Comparison of ENCODE assay signal across 23 mouse cellular contexts in the genomic region with DNA sequence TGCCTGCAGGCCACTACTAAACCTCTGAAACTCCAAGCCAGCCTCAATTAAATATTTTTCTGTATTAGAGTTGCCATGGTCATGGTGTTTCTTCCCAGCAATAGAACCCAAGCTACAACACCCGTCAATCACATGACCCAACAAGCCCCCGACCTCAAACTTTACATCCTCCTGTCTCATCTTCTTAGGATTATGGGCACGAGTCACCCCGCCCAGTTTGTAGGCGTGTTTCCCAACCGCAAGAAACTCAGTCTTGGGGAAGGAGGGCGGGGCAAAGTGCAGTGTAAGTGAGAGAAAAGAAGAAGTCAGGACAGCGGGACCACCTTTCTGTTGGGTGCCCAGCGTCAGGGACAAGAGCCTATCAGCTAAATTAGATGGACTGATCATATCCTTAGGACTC. TPM values are rescaled to one million over a fixed set of nuclear protein-coding genes. Genes with fewer than 3 reads are reported as not detected.
DNase-seq lines count a peak whose midpoint lies in the region; ATAC-seq lines count a peak whose summit lies in the region.
"Had no signal": no experiment of that assay in that cellular context is flagged by ENCODE, and none has a peak within 500 bp of the region (broad histone marks: within the 10 kb centered on the region; RNA-seq: fewer than 3 reads in every experiment).

No protein-coding gene starts in this region.

- H3K27ac ChIP-seq in intestine, embryonic 16.5 days (ENCODE audit: low read length): no peak overlapping the region
- H3K27ac ChIP-seq: forebrain, embryonic 10.5 days; gastrocnemius, adult 2 months; heart, embryonic 15.5 days; midbrain, embryonic 10.5 days; neural tube, embryonic 12.5 days had no signal

- no peak overlapping the region for H3K4me3 ChIP-seq in intestine, embryonic 16.5 days (ENCODE audit: low read length)
- H3K4me3 ChIP-seq: forebrain, embryonic 10.5 days; gastrocnemius, adult 2 months; heart, embryonic 15.5 days; layer of hippocampus, adult 2 months; midbrain, embryonic 10.5 days; neural tube, embryonic 12.5 days had no signal

- H3K36me3 ChIP-seq in intestine, embryonic 16.5 days (ENCODE audit: control insufficient read depth, insufficient read depth, low read length): peaks cover 15% of the 10 kb centered on the region

- no peak overlapping the region for H3K4me2 ChIP-seq in intestine, embryonic 16.5 days (ENCODE audit: low read depth, low read length)
- H3K4me2 ChIP-seq: heart, embryonic 15.5 days; neural tube, embryonic 12.5 days had no signal

- DNase-seq in thymus, postnatal 0 days (ENCODE audit: low spot score): peak; percentile 69
- no peak for DNase-seq in thymus, adult 18-20 months
- DNase-seq in c-Kit-positive CD71-negative TER-119-negative erythroid progenitor cells, embryonic 14.5 days (ENCODE audit: low read depth): peak; percentile 54
- DNase-seq in thymus, postnatal 4 days: peak; percentile 52
- DNase-seq in right cerebral cortex, postnatal 36 days (ENCODE audit: low spot score in 2 of 2): no peak
- no peak for DNase-seq in cerebellum, postnatal 14 days
- DNase-seq: adrenal gland, adult 8-10 months; cerebellum, adult 11 months; cerebellum, postnatal 25 days; gastrocnemius, adult 2 months; heart, adult 18-20 months; kidney, adult 11 months; layer of hippocampus, postnatal 36 days; lung, adult 18-20 months; right cerebral cortex, adult 18-20 months had no signal

- no peaks in the 10 kb centered on the region for H3K27me3 ChIP-seq in intestine, embryonic 16.5 days (replicated peaks; ENCODE audit: control insufficient read depth, insufficient read depth, low read length)
- H3K27me3 ChIP-seq: heart, embryonic 15.5 days; neural tube, embryonic 12.5 days had no signal

- no peaks in the 10 kb centered on the region for H3K9me3 ChIP-seq in intestine, embryonic 16.5 days (ENCODE audit: control insufficient read depth, low read length)
- H3K9me3 ChIP-seq: forebrain, embryonic 10.5 days; heart, embryonic 15.5 days; midbrain, embryonic 10.5 days; neural tube, embryonic 12.5 days had no signal

- peak; percentile 72; the same call in 1 of the 2 replicates for ATAC-seq in megakaryocyte-erythroid progenitor cell, adult 5-6 weeks (replicated peaks; ENCODE audit: low FRiP score, low TSS enrichment, poor library complexity, severe bottlenecking)
- ATAC-seq in intestine, embryonic 16.5 days: no peak
- ATAC-seq: hindbrain, embryonic 16.5 days had no signal

- H3K9ac ChIP-seq in intestine, embryonic 16.5 days (ENCODE audit: low read depth, low read length): no peak overlapping the region
- H3K9ac ChIP-seq: heart, embryonic 15.5 days; neural tube, embryonic 12.5 days had no signal

- 67% methylated on average over 9 of the region's 9 CpGs for WGBS in intestine, embryonic 16.5 days

- peaks cover 8% of the 10 kb centered on the region; the same call in 1 of the 2 replicates for H3K4me1 ChIP-seq in intestine, embryonic 16.5 days (ENCODE audit: control insufficient read depth, insufficient read depth, low read length)
- H3K4me1 ChIP-seq: forebrain, embryonic 10.5 days; midbrain, embryonic 10.5 days; neural tube, embryonic 12.5 days had no signal

RNA-seq across cellular contexts. Expression of gene Srf, which starts 32.2 kb away (rescaled TPM):
- 5.0 and 7.5 TPM in 2 replicates for polyA plus RNA-seq in thymus, postnatal 0 days (2015; fragmentation: Nextera tagmentation; extraction: Ambion mirVana)
- total RNA-seq in megakaryocyte-erythroid progenitor cell, adult 5-6 weeks (2014; fragmentation: Nextera tagmentation): 26.2 and 44.3 TPM in 2 replicates
- 19.3 and 20.5 TPM in 2 replicates for total RNA-seq in megakaryocyte-erythroid progenitor cell, adult 5-6 weeks (2017)
- polyA plus RNA-seq in intestine, embryonic 16.5 days (2015; fragmentation: Nextera tagmentation; extraction: Ambion mirVana): 4.9 and 5.9 TPM in 2 replicates

RNA-seq across cellular contexts. Expression of gene Ptk7, which starts 41.1 kb away (rescaled TPM):
- polyA plus RNA-seq in thymus, postnatal 0 days (2015; fragmentation: Nextera tagmentation; extraction: Ambion mirVana): 24.7 and 25.1 TPM in 2 replicates
- 0.12 and 0.20 TPM in 2 replicates for total RNA-seq in megakaryocyte-erythroid progenitor cell, adult 5-6 weeks (2014; fragmentation: Nextera tagmentation)
- 0.14 and 0.53 TPM in 2 replicates for total RNA-seq in megakaryocyte-erythroid progenitor cell, adult 5-6 weeks (2017)
- polyA plus RNA-seq in intestine, embryonic 16.5 days (2015; fragmentation: Nextera tagmentation; extraction: Ambion mirVana): 53.2 and 54.4 TPM in 2 replicates

RNA-seq across cellular contexts. Expression of gene Cul9, which starts 42.0 kb away (rescaled TPM):
- polyA plus RNA-seq in thymus, postnatal 0 days (2015; fragmentation: Nextera tagmentation; extraction: Ambion mirVana): 2.5 and 2.8 TPM in 2 replicates
- total RNA-seq in megakaryocyte-erythroid progenitor cell, adult 5-6 weeks (2014; fragmentation: Nextera tagmentation): 14.1 and 19.6 TPM in 2 replicates
- total RNA-seq in megakaryocyte-erythroid progenitor cell, adult 5-6 weeks (2017): 2.5 and 4.8 TPM in 2 replicates
- 2.8 and 3.0 TPM in 2 replicates for polyA plus RNA-seq in intestine, embryonic 16.5 days (2015; fragmentation: Nextera tagmentation; extraction: Ambion mirVana)

RNA-seq across cellular contexts. Expression of gene Klc4, which starts 57.6 kb away (rescaled TPM):
- polyA plus RNA-seq in thymus, postnatal 0 days (2015; fragmentation: Nextera tagmentation; extraction: Ambion mirVana): 17.7 and 18.4 TPM in 2 replicates
- 5.8 and 6.9 TPM in 2 replicates for total RNA-seq in megakaryocyte-erythroid progenitor cell, adult 5-6 weeks (2014; fragmentation: Nextera tagmentation)
- 5.6 and 5.9 TPM in 2 replicates for total RNA-seq in megakaryocyte-erythroid progenitor cell, adult 5-6 weeks (2017)
- polyA plus RNA-seq in intestine, embryonic 16.5 days (2015; fragmentation: Nextera tagmentation; extraction: Ambion mirVana): 93.7 and 104 TPM in 2 replicates

RNA-seq across cellular contexts. Expression of gene Mrpl2, which starts 57.9 kb away (rescaled TPM):
- polyA plus RNA-seq in thymus, postnatal 0 days (2015; fragmentation: Nextera tagmentation; extraction: Ambion mirVana): 110 and 113 TPM in 2 replicates
- 74.7 and 190 TPM in 2 replicates for total RNA-seq in megakaryocyte-erythroid progenitor cell, adult 5-6 weeks (2014; fragmentation: Nextera tagmentation)
- 82.2 and 97.0 TPM in 2 replicates for total RNA-seq in megakaryocyte-erythroid progenitor cell, adult 5-6 weeks (2017)
- 164 and 170 TPM in 2 replicates for polyA plus RNA-seq in intestine, embryonic 16.5 days (2015; fragmentation: Nextera tagmentation; extraction: Ambion mirVana)

Comparison
In these comparisons a context has a peak if more than half of its experiments do, and no peak if none do; other contexts are left out.
1. DNase-seq: peak in thymus, postnatal 0 days (single experiment), c-Kit-positive CD71-negative TER-119-negative erythroid progenitor cells, embryonic 14.5 days (single experiment) and thymus, postnatal 4 days (single experiment); none in thymus, adult 18-20 months (0 of 2), right cerebral cortex, postnatal 36 days (0 of 2) and cerebellum, postnatal 14 days (0 of 2).